Mouse (Mus musculus): ENCODE results near the gene Pabpc6.

Gene Pabpc6

DNA sequence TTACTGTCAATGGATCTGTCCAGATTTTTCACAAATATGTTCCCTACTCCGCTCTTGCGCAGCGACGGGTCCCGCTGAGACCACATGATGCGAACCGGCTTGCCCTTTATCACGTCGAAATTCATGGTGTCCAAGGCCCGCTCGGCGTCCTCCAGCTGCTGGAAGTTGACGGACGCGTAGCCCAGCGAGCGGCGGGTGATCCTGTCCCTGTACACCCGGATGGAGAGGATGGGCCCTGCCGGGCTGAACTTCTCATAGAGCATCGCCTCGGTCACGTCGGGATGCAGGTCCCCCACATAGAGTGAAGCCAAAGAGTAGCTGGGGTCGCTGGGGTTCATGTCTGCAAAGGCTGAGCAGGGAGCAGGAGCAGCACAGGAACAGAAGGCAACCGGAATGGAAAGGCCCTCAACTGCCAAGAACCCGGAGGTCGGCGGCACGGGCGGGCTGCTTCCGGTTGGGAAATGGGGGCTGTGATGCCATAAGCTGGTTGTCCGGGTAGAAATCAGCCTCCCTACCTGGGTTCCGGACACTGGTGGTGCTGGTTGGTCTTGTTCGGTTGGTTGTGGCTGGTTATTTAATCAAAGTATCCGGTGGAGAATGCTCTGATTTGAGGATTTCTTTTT lies at the start of gene Pabpc6:
Pabpc6 (minus strand) TSS at position 435 of the 623 bp plus-strand sequence.
- no peak for DNase-seq (ENCODE audit: low spot score in 2 of 2)

DNA sequence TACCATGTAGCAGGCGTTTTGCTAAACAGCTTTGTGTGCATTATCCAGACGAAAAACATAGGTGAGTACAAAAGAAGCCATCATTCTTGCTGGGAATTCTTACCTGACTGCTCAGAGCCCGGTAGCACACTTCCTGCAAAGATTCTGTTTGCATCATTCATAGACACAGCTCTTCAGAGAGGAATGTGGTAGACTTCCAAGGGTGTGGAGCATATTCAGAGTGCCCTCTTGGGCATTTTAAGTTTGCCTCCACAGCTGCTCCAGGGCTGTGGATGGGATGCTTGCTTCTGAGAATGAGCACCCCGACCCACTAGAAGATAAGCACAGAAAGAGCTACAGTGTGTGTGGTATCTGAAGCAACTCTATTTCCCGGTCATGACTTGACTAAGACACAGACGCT lies 41.4 kb upstream of the Pabpc6 start:
- DNase-seq (ENCODE audit: low spot score in 2 of 2), result no peak

DNA sequence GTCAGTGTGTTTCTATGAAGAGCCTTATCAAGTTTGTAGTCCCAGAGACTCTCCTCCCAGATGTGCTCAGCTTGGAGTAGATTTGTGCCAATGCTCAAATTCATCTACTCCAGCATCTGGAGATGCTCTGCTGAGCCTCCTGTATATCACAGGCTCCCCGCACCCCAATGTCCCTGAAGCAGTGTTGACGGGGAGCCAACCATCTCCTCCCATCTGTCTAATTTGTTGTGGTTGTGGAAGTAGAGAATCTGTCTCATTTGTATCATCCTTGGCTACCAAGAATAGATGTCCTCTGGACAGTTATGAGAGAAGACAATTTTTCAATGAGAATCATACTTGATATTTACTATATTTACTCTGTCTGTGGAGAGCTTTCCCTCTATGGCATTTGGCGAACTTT lies 39.4 kb upstream of the Pabpc6 start:
- no peak for DNase-seq (ENCODE audit: low spot score in 2 of 2)

DNA sequence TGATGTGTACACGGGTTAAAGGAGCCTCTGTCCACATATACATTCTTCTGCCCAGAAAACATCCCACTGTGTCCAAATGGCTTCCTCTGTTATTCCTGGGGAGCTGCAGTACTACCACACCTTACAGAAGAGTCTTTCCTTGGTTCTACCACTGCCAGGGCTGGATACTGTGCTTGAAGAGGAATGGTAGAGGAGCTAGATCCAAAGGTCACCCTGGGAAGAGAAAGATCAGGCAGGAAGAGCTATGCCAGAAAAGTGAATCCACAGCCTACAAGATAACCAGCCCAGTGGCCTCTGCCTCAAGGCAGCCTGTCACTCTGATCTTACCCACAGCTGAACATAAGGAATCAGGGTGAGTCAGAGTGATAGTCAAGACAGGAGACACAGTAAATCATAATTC lies 37.8 kb upstream of the Pabpc6 start:
- no peak for DNase-seq (ENCODE audit: low spot score in 2 of 2)

DNA sequence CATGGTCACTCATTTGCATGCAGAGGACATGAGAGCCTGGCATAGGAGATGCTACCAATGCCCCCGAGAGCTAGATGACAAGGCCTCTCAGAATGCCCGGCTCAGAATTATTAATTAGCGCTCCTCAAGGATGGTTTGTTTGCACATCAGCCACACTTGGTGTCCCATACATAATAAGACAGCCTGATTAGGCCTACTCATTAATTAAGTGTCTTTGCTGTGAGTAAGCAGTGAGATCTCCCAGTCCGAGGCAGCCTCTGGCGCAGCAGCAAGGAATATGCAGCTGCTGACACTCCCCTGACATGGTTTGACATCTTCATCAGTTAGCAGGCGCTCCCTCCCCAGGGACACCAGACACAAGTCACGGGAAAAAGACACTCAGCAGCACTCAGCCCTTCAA lies 28.2 kb upstream of the Pabpc6 start:
- no peak for DNase-seq (ENCODE audit: low spot score in 2 of 2)

DNA sequence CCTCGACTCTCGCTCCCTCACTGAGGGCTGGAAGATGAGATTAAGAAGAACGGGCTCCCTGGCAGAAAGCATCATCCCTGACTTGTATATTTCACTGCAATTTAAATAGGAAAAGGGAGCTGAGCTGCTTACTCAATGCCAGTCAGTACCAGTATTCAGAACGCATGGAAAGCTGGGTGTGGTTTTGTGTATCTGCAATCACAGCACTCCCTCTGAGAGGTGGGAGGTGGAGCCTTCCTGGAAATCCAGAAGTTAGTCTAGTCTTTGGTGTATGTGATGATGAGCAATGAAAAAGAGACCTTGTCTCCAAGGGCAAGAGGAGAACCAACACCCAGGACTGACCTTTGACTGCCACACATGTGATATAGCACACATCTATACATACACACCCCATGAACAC lies 21.7 kb upstream of the Pabpc6 start:
- no peak for DNase-seq (ENCODE audit: low spot score in 2 of 2)

DNA sequence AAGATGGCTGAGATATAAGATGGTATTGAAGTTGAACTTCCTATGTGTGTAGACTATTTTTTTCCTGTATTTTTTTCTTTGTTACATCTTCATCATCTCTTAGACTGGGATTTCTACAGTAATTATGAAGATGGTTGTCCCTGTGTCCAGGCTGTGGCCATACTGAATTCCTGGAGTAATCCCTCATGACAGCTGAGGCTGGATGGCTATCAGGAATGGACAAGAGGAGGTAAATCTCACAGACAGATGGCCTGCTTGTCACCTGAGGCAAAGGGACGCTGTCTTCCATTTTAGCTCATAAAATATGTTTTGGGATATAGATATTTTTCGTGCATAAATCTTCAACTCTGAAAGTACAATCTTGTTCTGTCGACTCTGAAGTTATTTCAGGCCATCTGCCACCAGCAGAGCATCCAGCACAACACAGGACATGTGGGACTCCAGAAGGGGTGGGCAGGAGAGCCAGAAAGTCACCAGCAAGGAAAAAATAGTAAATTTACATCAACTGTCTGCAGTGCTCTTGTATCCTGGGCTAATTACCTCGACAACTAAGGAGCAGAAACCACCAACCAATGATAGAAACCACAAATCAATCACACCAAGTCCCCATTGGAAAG lies 14.1 kb upstream of the Pabpc6 start:
- no peak for DNase-seq (ENCODE audit: low spot score in 2 of 2)

DNA sequence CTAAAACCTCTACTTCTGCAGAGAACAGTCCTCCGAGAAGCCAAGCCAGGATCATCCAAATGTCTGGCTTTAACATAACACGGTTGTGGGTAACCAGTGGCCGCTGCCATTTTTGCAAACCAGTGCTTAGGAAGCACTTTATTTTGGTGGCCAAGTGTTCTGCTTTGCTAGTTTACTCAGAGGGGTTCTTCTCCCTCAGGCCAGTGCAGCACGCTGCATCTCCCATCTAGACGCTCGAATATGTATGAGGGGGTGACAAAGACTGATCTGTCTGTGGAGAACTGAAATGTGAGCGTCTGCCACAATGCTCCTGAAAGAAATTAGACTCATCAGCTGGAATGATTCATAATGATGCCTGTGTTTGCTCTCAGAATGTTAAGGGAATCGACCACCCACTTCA lies 11.2 kb upstream of the Pabpc6 start:
- no peak for DNase-seq (ENCODE audit: low spot score in 2 of 2)

DNA sequence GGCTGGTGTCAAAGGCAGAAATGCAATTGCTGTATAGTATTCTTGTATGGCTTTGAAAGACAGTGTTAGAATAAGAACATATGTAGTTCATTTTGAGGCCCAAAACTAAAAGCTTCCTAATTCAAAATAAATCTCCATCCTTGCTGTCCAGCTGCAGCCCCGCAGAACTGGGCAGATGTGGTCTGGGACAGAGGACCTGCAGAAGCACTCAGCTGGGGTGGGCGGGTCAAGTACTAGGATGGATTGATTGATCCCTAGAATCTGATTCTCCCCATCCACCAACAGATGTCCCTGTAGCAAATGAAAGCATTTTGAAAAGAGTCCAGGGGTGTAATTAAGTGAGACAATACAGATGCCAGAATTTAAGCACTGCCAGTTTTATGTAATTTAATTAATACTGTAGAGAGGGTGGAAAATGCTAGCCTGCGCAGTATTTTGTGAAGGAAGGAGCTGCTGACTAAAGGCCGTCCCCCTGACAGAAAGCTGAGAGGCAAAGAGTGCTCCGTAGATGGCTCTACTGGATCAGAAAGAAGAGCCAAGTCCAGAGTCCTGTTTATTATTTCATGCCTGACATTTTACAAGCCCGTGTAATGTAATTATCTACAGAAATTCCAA lies 5.8 kb upstream of the Pabpc6 start:
- DNase-seq (ENCODE audit: low spot score in 2 of 2), result no peak

DNA sequence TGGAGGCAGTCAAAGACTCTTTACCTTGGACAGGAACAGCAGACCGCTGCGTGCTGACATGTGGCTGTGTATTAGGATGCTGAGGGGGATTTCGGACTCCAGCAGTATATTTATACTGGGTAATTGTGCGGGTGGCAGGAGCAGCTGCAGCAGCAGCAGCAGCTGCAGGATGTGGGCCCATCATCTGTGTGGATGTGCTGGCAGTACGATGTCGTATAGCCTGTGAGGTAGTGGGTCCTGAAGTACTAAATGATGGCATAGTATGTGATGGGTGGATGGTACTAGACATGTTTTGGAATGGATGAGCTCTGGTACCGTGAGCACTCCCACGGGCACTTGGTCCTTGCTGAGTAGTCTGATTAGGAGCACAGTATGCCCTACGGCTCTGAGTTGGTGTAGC lies 1.6 kb downstream of the Pabpc6 start:
- DNase-seq (ENCODE audit: low spot score in 2 of 2), result no peak

DNA sequence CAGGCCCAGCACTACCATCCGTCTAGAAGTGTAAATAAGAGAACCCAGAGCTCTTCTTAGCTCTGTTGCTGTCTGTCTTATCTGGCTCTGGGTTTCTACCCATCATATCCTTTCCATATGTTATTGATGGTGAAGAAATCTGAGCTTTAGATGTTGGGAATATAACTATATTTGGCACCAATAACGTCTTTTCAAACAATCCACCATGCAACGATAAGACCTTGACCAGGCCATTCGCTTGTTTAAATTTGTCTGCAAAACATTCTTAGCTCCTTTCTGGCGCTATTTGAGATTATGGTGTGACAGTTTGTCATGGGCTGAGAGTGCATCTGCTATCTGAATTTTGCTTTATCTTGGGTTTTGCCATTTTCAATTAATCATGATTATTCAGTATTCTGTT lies 10.9 kb downstream of the Pabpc6 start:
- no peak for DNase-seq (ENCODE audit: low spot score in 2 of 2)

DNA sequence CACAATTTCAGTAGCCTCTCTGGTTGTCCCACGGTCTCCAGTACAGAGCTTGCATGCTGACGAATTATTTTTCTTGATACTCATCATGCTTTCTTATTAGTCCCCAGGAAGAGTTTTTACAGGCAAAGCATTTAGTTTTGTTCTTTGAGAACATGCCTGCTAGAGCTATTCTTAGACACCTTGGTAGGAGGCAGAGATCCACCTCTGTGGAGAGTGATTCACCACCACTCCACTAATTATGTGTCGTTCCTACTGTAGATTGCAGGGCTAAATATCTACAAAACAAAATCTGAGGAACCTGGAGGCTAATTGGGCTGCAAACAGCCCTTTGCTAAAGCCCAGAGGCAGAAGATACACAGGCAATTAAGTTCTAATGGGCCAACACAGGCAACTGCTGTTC lies 15.4 kb downstream of the Pabpc6 start:
- no peak for DNase-seq (ENCODE audit: low spot score in 2 of 2)

DNA sequence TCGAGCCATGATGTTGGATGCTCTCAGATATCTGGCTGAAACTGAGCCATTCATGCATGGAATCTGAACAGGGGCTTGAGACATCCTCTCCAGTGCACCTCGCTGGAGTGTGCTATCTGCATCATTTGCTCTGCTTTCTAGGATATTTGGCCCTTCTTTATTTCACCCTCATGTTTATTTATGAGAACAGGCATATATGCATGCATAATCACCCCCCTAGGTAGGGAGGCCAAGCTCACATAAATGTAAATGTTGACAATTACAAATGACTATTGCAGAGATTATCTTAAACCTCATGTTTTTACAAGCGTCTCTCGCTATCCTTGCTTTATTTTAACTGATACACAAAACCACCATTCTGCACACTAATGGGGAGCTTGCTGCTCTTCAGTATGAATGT lies 21.9 kb downstream of the Pabpc6 start:
- DNase-seq (ENCODE audit: low spot score in 2 of 2), result no peak

DNA sequence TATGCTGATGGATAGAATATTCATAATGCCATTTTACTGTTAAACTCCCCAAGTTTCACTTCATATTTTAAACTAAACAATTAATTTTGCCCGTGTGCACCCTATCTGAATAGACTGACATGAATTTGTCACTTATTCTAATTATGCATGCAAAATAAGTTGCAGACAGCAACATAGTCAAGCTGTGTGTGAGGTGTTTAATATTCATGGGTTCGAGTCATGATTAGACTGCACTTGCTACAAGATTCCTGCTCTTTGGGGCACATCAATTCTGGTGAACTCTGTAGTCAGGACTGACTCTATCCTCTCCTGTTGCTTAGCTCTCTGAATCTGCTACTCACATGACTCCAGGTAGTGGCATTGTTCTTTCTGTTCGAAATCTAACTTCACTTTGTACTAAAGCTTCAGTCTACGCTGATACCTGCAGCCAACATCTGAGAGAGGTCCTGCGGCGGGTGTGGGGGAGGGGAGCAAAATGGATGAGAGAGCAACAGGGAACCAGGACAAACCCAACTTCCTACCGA lies 25.8 kb downstream of the Pabpc6 start:
- no peak for DNase-seq (ENCODE audit: low spot score in 2 of 2)

DNA sequence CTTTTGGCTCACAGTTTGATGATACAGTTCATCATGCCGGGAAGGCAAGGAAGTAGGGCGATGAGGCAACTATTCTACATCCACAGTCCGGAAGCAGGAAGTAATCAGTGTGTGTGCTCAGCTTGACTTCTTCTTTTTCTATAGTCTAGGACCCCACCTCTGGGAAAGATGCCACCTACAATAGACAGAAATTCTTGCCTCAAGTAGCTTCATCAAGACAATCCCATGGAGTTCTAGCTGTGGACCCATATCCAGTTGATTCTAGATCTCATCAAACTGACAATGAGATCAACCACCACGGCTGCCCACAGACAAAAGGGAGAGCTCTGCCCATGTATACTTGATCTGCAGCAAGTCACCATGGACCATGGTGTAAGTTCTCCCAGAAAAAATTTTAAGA lies 32.5 kb downstream of the Pabpc6 start:
- DNase-seq (ENCODE audit: low spot score in 2 of 2), result no peak

DNA sequence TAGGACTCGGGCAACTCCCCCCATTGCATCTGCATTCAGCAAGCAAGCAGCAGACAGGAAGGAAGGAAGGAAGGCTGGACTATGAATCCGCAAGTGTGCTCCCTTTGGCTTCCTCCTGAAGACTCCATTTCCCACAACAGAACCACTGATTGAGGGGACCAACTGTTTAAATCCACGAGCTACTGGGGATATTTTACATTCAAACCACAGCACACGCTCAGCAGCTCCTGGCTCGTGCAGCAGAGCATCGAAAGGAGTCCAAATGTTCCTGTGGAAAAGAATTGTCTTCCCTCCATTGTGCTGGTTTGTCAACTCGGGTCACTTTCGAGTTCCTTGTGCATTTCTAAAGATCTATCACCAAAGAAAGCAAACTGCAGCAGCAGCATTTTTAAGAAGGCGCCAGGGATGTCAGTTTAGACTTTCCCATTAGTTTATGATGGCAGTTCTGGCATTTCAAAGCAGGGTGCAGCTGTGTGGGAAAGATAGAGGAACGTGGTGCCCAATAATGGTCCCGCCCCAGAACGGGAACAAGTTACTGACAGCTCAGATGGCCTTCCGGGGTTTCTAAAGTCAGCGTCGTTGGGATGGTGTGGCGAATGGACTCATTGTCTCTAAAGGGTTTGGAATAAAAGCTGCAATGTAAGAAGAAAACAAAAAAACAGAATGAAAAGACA lies 36.8 kb downstream of the Pabpc6 start:
- no peak for DNase-seq (ENCODE audit: low spot score in 2 of 2)

DNA sequence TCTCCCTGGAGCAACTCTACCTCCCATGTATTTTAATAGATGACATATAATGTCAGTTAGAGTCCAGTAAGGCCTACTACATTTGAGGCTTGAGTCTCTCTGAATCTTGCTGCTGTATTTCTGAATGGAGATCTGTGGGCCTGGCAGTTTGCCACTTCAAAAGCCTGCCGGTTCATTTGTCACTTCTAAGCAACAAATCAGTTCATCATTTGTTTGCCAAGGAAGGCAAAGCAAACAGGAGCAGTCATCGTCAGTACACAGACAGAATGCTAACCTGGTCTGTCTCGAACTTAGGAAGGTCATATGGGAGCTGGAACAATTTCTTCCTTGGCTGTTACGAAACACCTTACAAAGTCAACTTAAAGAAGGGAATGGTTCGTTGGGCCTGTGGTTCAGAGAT lies 37.4 kb downstream of the Pabpc6 start:
- no peak for DNase-seq (ENCODE audit: low spot score in 2 of 2)

DNA sequence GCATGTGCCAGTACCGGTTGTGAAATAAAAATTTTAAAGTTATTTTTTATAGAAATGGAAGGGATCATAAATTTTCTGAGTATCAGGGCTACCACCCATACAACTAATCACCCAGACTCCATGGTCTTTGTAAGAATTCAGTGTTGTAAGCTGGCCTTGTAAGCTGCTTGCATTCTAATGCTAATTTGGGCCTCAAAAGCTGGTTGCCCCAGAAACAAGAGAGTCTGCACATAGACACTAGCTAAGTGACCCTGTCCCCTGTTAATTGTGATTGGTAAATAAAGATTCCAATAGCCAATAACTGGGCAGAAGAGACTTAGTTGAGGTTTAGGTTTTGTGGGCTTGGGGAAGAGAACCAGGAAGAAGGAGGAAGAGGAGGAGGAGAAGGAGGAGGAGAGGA lies 38.4 kb downstream of the Pabpc6 start:
- DNase-seq (ENCODE audit: low spot score in 2 of 2), result no peak

DNA sequence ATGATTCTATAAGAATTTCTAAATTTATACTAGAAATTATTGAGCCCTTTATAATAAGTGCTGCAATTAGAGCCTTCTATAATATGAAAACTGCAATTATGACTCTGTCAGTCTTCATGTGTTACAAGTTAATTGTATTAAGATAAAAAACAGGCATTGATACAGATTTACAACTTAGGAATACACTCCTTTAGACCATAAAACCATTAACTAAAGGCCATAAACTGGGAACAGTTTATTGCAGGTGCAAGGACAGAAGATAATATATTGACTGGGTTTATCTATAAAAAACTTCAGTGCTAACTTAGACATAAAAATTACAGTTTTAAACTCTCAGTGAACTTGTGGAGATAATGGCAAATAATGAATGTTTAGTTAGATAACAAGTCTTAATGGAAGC lies 42.5 kb downstream of the Pabpc6 start:
- no peak for DNase-seq (ENCODE audit: low spot score in 2 of 2)

All from spleen, postnatal 36 days (tissue).